Mouse (Mus musculus): ENCODE results near the gene Arhgap15. TPM values are rescaled to one million over a fixed set of nuclear protein-coding genes. Genes with fewer than 3 reads are reported as not detected.

Gene Arhgap15
- total RNA-seq, 2 experiments from 2014 or later, result 2.9 to 4.3 TPM

DNA sequence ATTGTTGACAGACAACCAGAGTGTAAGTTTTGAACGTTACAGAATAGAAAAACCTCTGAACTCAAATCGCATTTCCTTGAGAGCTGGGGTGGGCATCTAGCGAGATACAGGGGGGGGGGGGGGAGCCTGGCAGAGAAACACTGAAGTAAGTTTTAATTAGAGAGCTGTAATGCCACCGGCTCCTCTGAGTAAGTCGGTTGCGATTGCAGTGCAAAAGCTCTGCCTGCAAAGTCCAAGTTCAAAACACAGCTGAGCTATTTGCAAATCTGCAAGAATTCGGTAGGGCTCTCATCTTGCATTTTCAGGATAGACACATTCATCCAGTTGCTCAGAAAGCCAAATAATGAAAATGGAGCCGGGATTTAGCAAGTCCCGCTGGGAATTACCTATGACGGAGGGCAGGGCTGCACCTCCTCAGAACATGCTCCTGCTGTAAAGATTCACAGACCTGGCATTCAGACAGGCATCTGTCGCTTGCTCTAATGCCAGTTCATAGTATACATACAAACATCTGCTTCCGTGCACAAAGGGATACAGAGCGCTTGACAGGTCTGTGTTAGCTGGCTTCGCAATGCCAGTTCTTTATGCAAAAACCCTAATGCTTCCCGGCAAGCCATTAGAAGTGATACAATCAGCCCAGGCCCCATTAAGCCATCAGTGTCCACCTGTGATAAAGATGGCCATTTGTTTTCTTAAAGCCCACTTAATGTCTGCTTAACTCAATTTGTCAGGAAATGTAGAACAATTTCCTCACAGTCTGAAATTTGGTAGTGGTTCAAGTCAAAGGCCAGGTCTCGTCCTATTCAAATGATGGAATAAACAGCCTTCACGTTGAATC, 556.6 kb downstream of the Arhgap15 start:
- no peak for DNase-seq

DNA sequence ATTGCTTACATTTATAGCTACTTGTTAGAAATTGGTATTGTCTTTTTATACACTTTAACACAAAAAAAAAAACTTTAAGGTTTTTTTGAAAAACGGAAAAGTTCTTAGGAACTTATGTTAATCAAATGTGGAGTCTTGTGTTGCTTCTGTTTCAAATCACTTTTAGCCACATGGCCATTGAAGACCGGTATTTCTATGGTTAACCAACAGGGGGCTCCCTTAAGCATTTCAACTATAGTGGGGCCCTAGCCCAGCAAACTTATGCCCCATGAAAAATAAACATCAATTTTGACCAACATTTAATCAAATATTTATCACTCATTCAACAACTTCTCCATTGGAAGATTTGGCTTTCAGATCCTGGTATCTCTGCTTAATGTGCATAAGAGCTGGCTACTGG, 557.5 kb downstream of the Arhgap15 start:
- DNase-seq, result no peak

DNA sequence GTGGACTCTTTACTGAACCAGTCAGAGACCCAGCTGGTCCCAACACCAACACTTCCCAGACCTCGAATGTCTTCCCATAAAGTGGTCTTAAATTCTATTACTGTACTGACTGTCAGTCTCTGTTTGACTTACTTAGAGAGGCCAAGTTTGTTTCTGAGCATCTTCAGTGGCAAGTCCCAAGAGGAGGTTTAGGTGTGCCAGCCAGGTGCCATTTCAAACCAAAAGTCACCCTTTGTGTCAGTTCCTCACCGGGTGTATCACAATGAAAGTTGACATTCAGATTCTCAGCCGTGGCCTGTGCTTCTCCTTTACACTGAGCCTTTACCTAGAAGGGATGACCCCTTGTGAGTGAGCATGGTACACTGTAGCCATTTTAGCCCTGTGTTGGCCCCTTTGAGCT, 560.5 kb downstream of the Arhgap15 start:
- no peak for DNase-seq

DNA sequence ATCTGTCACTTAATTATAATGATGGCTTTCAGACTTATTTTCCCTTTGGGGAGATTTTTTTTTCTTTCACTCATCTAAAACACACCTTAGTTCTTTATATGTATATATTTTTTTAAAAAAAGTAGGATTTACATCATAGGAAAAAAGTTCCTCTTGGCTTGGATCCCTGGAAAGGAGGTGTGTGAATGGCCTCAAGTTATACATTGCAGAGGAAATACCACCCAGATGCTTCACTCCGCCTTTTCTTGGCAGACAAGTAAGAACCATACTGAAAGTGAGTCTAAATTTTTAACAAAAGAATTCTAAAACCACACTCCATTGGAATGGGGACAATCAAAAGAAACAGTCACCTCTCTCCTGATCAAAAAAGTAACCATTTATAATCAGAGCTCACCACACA, 560.9 kb downstream of the Arhgap15 start:
- DNase-seq, result no peak

DNA sequence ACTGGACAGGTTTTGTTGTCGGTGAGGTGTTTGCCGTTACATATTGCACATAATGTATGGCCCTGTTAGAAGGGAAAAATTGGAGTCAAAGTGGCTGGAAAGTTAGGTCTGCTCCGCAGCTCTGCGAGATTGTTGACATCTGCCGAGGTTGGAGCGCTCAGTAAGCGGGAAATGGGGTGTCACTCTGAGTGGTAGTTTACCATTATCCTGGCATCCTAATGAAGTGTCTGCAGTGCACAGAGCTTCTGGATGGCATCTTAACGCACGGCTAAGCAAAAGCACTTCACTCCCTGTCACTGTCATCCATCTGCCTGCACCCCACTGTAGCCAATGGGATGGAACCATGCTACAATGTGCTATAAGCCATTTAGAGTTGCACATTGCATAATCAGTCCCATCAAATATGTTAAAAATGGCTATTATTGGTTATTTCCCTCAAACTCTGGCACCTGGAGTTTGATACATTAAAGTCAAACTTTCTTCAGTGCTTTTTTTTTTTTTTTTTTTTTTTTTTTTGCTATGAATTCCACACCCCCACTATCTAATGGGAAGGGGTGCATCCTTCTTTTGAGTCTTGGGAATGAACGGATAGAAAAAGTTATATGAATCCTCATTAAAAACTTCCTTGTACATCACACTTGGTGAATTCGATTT, 561.6 kb downstream of the Arhgap15 start:
- no peak for DNase-seq

DNA sequence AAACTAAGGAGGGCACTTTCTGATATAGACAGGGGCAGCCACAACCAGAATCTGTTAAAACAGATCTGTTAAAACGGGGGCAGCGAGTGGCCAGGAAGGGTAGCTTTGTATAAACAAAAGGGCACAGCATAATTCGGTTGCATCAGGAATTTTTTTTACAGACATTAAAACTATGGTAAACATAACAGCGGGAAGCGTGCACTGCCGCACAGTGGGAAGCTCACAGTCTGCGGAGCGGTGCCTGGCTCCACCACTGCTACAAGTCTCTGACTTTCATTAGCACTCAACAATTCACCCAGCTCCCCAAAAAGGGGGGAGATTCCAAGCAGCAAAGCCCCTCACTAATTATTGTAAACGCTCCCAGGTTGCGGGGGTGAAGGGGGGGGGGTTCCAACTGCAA, 562.6 kb downstream of the Arhgap15 start:
- DNase-seq, result no peak

DNA sequence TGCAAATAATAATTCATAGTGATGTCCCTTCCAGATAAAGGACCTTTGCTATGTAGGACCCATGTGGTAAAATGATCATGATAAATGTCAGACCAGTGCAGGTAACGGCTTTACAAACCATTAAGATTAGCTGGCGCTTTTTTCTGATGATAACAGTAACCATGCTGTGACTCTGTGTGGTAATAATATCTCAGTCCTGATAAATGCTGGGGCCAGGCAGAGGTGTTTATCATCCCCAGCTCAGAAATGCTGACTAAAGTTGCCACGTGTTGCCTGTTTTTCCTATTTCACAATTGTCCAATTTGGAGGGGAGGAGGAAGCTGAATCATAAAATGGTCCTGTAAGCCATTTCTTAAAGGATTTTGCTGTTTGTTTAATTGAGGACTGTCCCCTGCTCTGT, 564.9 kb downstream of the Arhgap15 start:
- DNase-seq, result no peak

DNA sequence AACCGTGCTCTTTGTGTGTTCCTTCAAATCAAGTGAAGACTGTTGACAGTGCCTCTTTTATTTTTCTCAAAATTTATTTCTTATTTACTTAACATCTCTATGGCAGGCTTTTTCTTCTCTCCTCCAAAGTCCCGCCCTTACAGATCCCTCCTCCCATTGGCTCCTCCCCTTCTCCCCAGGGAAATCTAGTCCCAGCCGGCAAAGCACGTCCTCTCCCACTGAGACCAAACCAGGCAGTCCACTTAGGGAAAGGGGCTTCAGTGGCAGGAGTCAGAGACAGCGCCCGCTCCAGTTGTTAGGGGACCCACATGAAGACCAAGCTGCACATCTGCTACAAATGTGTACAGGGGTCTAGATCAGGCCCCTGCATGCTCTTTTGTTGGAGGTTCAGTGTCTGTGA, 569.8 kb downstream of the Arhgap15 start:
- DNase-seq, result no peak

DNA sequence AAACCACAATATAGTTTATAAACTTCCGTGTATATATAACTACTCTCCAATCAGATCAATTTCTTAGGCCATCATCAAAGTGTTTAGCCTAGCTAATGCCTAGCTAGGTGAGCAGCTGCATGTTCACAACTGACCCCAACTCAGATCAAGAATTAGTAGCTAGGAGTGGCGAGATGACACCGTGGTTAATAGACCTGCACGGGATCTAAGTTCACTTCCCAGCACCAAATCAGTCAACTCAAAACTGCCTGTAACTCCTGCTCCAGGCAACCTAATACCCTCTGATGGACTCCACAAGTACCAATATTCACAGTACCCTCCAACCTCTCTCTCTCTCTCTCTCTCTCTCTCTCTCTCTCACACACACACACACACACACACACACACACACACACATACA, 570.9 kb downstream of the Arhgap15 start:
- DNase-seq, result no peak

DNA sequence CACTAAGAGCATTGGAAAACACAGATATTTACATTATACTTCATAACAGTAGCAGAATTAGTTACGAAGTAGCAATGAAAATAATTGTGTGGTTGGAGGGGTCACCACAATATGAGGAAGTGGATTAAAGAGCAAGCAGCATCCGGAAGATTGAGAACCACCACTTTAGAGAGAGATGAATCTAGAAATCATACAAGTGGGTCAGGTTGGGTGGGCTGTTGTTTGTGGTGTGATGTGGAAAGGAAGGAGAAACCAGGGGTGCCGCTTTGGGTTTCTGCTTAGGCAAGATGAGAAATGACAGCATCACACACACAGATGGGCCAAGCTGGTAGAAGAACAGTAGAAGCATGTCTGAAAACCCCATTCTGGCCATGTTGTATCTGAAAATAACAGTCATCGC, 575.2 kb downstream of the Arhgap15 start:
- DNase-seq, result no peak

DNA sequence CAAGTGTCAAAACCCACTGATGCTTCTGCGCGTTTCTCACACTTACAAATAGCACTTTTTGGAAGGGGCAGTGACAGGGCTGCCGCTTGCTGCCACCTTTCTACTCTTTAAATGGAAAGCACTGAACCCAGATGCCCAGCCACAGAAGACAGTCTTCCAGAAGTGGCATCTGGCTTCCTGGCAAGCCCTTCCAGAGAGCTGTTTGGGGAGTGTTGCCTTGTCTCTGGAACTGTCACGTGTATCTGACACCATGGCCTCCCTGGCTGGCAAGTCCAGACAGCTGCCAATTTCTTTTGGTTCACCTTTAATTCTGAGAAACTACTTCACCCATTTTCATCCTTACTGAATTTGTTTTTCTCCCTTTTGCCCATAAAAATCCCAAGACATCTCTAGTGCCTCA, 584.7 kb downstream of the Arhgap15 start:
- DNase-seq, result no peak

DNA sequence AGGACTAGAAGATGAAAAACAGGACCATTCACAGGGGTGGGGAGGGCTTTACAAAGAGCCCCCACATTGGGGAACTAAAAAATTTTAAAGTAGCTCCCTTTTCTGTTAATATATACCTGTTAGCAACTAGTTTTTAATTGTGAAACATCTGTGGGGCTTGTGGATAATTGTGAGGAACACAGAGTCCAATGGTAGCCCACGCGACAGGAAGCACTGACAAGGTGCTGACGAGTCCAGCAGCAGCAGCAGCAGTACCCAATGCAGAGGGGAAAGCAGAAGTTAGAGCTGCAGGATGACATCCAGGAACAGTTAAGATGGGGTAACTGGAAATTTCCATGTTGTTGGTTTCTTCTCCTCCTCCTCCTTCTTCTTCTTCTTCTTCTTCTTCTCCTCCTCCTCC, 585.4 kb downstream of the Arhgap15 start:
- DNase-seq, result no peak

DNA sequence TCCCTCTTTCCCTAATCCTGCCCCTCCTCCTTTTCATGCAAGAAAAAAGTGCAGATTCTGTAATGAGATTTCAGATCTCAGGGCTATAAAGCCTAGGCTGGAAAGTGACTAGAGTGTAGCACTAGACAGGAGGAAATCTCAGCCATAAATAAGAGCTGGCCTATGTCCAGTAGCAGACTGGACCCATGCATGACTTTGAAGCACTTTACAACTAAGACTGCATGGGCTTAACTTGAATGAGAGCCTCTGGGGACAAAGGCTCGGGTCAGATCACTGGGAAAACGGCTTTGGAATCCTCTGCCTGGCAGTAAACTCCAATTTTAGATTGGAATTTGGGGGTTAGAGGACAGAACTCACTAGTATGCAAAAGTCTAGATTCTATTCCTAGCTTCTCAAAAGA, 585.9 kb downstream of the Arhgap15 start:
- no peak for DNase-seq

DNA sequence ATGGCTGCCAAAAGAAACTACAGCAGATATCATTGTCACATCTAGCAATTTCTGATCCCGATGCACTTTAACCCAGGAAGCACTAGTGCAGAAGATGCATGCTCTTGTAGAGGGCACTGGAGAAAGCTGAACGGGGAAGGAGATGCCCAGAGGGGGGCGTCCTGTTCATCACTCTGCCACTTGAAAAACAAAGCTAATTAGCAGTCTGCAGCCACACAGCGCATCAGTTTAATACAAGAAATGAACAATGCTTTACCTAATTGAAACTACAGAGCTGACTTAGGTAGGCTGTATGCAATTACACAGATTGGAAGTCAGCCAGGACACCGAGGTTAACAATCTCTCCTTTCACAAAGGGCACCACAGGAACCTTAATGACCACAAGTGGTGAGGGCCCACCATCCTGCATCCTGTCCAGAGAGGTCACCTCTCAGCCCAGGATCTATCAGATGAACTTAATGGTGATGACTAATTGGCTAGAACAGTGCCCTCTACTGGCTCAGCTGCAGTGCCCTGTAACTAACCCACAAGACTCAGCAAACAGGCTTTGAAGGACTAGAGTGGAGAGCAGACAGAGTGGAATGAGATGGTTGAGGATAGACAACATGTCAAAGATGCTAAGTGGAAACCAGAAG, 588.2 kb downstream of the Arhgap15 start:
- peak; percentile 10 for DNase-seq

DNA sequence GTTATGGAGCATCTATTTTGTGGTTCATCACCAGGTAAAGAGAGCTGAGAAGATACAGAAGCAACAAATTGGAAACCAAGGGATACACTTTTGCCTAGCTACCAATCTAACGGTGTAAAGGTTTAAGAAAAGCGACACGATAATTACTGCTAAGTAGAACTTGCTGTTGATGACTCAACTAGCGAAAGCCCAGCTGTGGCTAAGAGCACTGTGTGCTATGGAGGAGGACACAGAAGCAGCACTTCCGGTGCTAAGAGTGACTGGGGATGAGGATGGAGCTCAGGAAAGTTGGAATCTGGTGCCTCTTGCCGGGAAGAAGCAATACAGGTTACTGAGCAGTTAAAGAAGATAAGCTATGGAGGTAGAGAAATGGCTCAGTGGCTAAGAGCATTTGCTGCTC, 589.8 kb downstream of the Arhgap15 start:
- no peak for DNase-seq

DNA sequence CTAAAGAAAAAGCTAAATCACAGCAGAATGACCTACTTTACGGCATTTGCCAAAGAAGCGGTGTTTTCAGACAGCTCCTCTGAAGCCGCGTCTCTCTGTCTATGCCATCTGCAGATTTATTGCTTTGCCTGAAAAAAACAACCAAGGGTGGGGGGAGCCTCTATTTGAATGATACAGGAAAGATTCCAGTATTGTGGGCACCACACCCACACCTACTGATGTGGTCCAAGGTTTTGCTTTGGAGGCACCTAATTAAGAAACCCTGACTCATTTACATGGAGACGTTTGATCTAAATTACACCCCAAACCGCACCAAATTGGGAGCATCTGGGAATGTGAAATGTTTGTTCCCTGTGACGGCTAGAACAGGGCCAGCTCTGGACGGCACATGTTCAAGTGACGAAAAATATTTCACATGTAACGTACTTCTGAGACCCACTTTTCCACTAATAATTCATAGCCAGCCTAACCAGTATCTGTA, 592.5 kb downstream of the Arhgap15 start:
- DNase-seq, result no peak

DNA sequence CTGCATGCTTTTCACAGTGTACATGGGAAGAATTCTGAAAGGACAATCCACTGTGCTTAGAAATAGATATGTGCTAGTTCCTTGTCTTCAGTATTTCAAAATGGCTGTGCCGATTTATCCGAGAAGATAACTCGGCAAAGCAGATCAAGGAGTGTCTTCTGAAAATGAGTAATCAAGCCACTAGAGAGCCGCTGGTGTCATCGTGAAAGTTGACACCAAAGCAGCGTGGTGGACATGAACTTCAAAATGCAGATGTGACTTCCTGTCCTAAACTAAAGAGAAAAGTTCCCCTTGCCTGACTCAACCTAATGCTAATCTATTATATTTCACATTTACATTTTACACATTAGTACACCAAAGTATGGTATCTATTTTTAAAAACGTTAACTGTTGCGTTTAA, 596.2 kb downstream of the Arhgap15 start:
- DNase-seq, result no peak

DNA sequence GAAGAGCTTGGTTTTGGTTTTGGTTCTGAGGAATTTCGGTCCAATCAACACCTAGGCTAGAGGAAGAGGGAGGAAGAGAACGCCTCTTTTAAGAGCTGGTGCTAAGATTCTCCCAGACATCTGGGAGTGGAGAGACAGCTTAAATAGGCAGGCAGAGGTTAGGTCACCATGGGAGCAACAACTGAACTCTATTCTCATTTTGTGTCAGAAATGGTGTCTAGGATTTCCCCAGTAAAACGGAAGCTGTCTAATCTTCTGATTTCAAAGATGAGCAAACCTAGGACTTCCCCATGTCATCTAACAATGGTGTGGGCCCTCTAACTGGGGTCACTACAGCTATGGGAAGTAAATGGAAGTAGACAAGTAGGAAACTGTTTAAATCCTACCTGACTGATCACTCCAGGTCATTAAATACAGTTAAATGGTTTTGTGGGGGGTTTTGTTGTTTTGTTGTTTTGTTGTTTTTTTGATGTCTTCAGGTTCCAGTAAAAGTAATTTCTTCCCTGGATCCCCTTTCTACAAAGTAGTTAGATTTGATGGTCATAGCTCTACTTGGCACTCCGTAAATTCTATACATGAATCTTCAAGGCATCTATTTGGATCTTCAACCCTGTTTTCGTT, 596.8 kb downstream of the Arhgap15 start:
- DNase-seq, result no peak

DNA sequence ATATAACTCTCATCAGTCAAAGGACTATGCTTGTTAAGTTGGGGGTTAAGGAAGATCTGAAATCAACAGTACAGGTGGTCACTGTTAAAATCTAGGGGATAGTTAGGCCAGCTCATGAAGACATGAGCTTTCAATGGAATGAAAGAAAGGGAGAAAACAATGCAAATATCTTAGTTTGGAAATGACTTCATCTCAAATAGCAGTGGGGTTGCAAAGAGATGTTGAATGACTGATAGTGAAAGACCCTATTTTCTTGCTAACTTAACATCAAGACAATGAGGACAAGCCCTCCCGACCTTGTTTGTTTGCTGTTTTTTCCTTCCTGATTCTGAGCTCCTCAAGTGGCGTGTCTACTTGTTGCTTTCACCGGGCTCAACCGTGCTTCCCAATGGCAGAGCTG, 597.6 kb downstream of the Arhgap15 start:
- DNase-seq, result no peak

DNA sequence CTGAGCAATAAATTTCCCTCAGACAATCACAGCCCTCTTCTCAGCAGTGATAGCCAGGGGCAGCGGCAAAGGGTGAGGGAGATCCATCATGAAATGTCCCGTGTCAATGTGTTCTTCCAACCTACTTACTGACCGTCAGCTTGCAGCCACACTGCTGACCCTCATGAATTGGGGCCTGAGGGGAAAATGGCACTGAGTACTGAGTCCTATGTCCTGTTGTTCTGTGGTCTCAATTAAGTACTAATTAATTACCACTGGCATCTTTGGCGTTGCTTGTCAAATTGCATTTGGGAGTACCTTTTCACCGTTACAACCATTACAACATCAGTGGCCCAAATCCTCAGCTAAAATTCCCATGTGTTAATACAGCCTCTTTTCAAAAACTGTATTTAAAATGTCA, 599.2 kb downstream of the Arhgap15 start:
- DNase-seq, result no peak

DNA sequence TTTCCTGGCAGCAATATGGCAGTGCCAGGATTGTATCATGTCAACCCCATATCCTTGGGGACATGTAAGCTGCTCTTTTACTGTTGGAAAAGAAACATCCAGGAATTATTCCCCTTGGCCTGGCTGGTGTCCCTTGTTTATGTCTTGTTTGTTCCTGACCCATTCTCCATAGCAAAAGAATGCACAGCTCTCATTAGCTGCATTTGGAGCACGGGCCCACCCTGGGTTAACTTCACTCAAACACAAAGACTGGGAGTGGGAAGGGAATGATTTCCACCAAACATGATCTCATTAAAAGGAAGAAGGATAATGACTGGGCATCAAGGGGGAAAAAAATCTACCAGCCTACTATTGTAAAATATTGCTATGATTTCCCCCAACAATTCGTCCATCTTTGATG, 600.5 kb downstream of the Arhgap15 start:
- no peak for DNase-seq

DNA sequence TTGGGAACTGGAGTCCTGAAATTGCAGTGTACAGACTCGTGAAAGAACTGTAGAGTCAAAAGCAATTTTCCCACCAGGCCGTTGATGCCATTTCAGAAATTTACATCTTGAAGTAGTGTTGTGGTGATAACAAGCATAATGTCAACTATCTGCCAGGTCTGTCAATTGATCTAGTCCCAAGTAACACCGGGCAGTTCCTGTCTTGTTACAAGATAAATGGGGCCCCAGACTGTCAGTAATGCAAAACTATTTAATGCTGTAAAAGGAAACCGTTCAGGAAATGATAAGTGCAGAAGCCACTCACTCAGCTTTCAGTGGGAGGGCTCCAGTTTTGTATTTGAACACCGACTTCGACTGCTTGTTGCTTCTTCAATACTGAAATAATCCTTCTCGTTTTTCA, 604.3 kb downstream of the Arhgap15 start:
- DNase-seq, result no peak

DNA sequence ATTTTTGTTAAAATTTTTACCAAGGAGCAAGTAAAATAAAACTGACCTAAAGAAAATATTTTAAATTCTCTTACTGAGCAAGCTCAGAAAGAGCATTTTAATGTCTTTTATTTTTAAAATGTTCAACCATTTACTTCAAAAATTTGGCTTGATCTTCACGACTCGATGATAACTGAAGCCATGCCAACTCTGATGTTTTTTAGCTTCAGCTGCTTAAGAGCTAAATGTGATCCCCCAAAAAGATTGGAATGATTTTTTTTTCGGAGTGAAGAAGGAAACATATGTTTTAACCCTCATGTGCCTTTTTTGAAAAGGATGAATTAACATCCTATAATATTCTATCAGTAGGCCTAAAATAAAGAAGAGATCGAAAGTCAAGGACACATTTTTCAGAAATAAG, 605.0 kb downstream of the Arhgap15 start:
- no peak for DNase-seq
